Mouse (Mus musculus) adrenal gland (tissue): ENCODE data around the gene Flrt1.

Experiments used
- intact Hi-C: fragments of 180-260 bp; cut with DNase I; formaldehyde crosslinking; loops from one replicate; pipeline ENCODE4 v1.15.1; 2025

Flrt1 gene

DNA sequence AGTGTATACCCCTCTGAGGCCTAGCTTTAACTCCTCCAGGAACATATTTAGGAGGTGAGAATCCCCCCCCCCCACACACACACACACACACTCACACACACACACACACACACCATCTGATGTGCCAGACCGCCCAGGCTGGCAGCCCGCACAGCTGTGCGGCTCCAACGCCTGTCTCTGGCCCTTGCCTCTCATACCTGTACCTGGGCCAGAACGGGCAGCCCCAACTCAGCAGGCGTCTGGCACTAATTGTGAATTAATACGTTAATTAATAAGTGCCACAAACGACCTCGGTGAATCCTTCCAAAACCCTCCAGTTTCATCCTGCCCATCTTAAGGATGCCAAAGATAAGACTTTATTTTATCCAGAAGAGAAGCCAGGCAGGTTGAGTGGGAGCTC lies 27.9 kb upstream of the Flrt1 start:
- intact Hi-C loops, result no loop called here

DNA sequence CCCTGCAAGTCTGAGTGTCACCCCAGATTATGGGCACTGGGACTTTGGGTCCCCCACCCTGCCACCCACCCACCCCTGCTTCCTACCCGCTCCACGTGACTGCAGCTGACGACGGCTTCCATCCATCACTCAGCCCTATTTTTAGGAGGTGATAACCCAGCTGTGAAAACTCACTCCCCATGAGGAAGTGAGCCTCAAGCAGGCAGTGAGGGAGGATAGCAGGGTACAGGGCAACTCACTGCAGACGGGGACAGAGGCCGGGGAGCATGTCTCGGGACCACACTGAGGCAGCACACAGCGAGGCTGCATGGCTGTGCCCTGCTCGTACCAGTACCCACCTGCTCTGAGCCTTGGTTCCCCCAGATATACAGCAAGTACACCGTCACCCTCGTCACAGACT lies 24.8 kb upstream of the Flrt1 start:
- intact Hi-C loops, result no loop called here

DNA sequence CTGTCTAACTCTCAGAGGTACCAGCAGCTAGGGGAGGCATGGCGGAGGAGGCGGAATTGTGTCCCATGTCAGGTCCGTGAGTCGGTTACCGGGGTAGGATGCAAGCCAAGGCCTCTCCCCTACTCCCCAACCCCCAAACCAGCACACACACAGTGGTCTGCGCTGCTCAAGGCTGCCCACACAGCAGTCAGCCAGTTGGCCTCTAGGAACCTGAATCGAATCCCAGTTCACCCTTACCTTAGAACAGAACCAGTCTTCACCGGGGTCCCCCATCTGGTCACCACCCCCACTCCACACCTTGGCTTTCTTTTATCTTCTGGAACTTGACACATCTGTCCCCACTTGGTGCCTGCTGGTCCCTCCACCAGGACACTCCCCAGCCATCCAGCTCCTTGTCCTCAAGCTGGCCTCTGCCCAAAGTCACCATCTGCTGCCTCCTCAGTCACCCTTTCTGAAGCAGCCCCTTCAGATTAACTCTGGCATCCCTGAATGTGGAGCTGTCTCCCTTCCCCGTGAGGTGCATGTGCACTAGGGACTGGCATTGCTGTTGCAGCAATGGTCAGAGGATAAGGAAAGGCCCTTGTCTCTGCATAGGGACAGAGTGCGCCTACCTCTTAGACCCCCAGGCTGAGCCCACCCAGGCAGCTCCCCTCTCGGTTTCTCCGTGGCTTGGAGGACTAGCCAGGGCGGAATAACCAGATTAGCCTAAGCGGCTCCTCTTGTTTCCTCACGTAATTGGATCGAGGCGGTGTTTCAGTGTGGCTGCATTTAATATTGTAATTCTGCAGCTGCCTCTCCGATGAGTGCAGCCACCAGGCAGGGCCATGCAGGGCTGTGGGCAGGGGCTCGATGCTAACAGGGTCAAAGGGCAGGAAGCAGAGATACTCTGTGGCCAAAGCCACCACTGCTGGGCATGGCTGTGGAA lies 23.3 kb upstream of the Flrt1 start:
- intact Hi-C loops, result no loop called here

DNA sequence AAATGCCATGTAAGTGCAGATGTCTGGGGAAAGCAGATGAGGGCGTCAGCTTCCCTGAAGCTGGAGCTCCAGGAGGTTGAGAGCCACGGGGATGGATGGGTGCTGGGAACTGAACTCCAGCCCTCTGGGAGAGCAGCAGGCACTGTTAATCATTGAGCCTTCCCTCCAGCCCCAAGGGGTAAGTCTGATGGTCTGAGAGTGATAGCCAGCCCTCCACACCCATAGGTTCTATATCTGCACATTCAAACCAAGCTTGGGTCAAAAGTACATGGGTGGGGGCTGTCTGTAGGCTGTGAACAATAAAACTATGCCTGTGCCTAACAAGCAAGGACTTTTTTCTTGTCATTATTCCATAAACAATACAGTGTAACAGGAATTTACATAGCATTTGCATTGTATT lies 21.4 kb upstream of the Flrt1 start:
- intact Hi-C loops, result no loop called here

DNA sequence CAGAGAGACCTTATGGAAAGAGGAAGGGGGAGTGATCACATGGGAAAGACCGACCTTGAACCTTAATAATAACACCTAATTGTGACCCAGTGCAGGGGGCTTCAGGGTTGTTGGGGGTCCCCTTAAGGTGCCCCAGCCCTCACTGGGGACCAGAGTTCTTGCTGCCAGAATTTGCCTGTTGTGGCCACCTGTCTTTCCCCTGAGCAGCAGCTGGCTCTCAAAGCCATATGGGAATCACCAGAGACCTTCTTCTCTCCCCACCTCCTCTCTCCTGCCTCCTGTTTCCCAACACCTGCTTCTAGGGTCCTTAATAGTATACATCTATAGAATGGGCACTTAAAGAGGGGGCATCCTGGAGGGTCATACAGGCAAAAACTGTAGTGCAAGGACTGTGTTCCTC lies 20.7 kb upstream of the Flrt1 start:
- intact Hi-C loops, result no loop called here

DNA sequence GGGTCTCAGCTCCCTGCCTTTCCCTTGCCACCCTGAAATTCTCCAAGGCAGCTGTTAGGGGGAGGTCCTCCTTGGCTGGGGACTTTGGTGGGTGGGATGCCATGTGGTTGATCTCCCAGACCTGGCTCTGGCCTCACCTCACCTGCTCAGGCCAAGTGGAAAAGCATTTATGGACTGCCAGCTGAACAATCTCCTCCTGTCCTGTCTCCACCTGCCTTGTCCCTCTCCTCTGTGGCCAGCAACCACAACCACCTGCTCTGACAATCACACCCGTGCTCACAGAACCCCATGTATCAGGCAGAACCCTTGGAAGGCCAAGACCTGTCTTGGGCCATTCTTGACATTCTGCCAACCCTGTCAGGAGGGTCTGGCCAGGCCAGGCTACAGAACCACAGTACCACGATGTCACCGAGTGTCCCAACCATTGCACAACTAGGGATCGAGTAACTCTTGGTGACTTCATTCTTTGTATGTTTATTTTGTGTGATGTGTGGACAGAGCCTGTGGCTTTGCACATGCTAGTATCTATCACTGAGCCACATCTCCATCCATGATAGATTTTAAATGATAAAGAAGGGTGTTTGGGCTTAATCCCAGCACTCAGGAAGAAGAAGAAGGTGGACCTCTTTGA lies 20.1 kb upstream of the Flrt1 start:
- intact Hi-C loops, result no loop called here

DNA sequence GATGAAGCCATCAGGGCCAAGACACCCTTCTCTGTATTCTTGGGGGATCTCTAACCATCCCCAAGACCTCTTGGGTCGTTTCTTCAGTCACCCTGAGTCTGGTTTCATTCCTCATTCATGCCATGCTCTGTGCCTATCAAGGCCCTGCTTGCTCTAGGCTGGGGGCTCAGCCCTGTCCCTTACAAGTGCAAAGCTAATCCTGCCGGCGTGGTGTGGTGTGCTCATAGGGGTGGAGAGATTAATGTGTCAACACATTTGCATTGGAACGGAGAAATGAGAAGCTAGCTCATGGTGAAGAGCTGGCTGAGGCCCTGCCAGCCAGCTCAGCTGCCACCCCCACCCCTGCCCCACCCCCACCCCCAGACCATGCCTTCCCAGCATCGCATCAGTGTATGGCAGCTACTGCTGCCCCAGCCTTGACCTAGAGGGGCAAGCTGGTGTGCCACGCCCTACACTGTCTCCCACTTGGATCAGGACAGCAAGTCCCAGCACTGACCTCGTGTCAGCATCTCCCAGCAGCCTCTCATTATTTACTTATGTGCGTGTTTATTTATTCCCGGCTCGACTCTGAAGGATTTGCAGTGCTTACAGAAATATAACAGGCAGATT lies 17.3 kb upstream of the Flrt1 start:
- intact Hi-C loops, result no loop called here

DNA sequence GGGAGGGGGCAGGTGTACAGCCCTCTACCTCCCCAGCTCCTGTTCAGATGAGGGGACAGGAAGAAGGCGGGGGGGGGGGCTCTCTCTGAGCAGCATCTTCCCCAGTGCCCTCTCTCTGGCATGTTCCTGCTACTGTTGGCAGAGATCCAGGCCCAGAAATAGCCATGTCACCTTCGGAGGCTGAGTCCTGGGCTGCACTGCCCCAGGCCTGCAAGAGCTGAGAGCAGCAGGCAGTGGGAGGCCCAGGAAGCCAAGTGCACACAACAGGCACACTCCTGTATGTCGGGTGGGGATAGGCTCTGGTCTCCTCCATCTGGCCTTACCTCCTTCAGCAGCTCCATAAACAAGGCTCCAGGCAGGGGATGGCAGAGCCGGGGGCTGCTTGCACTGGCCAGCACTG lies 16.7 kb upstream of the Flrt1 start:
- intact Hi-C loops, result no loop called here

DNA sequence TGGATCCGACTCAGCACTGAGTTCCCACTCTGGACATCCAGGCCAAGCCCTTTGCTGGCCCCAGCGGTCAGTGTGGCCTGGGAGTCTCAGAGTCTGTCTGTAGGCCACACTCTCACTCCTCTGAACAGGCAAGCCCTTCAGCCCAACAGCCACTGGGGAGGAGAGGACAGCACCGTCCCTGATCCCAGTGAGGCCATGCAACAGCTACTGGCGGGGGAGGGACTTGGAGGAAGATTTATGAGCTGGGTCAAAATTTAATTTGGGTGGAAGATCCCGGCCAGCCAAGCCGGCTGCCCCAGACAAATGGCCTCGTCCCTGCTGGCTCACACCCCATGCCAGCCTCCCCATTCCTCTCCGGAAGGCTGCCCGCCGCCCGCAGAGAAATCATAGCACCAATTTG lies 15.7 kb upstream of the Flrt1 start:
- intact Hi-C loops, result no loop called here

DNA sequence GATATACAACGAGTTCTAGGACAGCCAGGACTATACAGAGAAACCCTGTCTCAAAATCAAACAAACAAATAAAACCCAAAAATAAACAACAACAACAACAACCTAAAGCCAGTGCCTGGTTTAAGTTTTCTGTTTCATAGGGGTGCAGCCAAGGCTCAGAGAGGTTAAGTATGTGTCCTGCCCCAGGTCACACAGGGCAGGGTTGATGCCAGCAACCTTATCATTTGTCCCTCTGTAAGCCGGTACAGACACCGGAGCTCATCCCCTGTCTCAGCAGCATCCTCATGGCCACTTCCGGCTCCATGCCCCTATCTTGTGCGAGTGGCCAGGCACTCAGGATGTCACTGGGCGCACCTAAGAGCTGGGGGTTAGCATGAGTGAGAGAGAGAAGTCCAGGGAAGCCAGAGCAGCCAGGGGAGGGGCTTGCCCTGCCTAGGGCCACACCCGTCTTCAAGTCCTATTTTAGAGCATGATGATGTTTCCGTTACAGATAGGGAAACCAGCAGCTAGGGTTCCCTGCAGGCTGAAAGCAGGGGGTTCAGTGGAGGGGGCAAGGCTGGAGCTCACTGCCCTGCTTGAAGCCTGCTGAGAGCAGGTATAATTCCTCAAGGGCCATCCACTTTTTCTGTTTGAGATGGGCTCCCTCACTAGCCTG lies 12.3 kb upstream of the Flrt1 start:
- intact Hi-C loops, result no loop called here

DNA sequence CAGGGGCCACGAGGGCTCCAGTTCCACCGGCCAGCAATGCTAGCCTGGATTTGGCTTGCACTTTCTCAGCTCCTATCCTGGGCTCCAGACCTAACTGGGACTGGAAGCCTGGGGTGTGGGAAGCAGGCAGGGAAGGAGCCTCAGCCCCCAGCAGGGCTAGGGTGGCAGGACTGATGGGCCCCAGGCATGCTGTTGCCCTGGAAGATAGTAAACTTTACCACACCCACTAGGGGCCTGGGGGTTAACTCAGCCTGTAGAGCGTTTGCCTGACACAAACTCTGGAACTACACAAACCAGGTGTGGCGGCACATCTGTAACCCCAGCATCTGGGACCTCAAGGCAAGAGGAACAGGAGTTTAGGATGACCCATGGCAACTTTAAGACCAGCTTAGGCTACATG lies 11.6 kb upstream of the Flrt1 start:
- intact Hi-C loops, result no loop called here

DNA sequence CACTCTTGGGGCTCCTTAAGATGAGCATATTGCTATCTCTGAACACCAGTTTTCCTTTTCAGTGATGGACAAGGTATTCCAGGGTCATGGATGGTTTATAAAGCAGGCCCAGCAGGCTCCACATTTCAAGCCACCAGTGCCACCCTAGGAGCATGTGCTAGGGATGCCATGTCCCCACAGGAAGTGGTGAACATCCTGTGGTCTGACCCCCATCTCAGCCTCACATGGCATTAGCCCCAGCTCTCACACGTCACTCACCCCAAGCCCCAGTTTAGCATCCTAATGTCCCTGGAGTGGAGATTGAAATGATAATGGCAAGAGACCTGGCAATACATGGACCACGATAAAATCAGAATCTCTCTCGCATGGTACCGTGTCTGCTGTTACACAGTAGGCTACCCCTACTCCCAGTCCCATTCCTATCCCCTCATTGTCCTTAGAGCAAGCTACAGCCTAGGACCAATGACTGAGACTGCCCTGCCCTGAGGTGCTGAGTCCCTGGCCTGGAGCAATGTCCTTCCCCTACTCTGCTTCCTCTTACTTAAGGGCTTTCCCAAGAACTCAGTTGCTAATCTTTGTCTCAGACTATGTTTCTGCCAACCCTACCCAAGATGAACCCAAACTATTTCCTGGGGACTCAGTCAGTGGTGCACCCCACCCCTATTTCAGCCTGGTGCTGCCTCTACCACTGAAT lies 10.7 kb upstream of the Flrt1 start:
- intact Hi-C loops, result no loop called here

DNA sequence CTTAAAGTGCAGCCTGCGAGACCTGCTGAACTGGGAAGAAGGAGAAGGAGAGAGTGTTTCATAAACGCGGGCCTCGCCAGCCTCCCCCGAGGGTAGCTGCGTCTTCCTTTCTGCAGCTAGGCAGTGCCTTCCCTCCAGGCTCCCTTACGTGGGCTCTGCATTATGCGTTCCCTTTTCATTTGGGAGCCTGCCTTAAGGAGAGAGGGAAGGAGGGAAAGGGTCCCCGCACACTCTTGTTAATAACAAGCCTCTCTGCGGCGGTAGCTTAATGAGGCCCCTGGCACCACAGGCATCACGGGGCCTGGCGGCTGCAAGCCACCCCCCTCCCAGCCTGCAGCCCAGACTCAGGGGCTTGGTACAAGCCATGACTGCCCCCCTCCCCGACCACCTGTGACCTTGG lies 8.0 kb upstream of the Flrt1 start:
- intact Hi-C loops, result no loop called here

DNA sequence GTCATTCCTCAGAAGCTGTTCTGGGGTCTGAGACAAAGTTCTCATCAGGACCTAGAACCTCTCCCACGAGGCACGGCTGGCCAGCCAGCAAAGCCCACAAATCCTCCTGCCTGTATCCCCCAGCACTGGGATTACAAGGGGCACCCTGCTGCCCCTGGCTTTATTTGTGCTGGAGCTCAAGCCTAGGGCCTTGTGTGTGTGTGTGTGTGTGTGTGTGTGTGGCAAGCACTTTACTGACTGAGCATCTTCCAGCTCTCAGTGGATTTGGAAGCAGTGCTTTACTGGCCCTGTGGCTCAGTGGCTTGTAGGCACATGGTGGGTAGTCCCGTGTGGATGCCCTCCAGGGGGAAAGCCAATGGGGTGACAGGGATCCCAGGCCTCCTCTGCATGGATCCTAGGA lies 7.1 kb upstream of the Flrt1 start:
- intact Hi-C loops, result no loop called here

DNA sequence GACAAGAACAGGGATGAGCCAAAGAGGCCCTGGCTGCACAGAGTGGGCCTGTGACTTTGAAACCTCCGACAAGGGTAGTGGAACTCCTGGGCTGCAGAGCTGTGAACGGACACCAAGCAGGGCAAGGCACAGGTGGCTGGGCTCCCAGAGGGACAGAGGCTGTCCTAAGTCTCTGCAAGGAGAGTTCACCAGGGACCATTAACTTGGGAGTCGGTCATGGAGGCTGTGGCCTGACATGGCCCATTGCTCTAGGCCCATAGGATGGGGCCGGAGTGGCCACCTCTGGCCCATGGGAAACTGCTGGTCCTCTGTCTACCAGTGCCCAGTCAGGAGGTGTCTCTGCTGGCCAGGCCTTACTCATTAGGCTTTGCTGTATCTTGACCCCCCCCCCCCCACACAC lies 6.2 kb upstream of the Flrt1 start:
- intact Hi-C loops, result no loop called here

DNA sequence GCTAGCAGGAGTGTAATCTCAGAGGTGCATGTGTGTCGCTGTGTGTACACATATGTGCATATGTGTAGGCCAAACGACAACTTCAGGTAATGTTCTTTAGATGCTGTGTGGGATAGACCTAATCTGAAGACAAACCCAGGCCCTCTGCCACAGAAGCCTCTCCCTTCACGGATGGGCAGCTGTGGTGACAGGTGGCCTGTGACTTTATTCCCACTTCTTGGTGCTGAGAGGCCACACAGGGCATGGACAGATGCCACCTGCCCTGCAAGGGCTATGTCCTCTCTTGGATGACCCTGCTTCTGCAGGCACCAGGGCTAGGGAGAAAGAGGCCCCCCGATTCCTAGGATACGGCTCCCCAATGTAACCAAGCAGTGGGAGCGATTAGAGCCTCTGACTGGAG lies 5.8 kb upstream of the Flrt1 start:
- intact Hi-C loops, result no loop called here

DNA sequence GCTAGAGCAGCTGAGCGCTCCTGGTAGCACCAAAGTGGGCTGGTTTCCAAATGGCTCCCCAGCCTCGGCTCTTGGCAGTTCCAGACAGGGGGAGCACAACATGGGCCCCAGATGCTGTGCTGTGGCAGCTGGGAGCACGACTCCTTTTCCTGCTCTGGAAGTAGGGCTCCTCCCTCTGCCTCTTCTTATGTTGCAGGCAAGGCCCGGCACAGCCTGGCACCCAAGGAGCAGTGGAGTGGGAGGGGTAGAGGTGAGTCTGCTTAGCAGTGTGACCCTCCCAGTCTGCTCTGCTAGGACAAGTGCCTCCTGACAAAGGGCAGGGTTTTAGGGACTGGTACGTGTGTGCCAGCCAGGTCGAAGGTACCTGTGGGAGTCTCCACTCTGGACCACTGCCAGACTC lies 5.3 kb upstream of the Flrt1 start:
- intact Hi-C loops, result no loop called here

DNA sequence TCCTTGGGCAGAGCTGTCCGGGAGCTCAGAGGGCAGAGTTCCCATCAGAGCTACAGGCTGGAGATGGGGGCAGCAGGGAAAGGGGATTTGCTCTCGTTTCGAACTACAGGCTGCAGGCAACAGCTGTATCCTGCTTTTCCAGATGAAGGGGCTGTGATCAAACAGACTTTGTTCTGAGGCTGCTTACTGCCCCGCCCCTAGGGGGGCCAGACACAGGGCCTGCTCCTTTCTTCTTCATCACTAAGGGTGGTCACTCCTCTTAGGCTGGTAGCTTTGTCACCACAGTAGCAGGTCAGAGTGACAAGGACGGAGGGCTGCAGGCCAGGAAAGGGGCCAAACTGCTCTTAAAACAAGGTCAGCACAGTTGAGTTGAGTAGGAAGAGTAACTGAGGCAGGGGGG lies 4.6 kb upstream of the Flrt1 start:
- intact Hi-C loops, result no loop called here

DNA sequence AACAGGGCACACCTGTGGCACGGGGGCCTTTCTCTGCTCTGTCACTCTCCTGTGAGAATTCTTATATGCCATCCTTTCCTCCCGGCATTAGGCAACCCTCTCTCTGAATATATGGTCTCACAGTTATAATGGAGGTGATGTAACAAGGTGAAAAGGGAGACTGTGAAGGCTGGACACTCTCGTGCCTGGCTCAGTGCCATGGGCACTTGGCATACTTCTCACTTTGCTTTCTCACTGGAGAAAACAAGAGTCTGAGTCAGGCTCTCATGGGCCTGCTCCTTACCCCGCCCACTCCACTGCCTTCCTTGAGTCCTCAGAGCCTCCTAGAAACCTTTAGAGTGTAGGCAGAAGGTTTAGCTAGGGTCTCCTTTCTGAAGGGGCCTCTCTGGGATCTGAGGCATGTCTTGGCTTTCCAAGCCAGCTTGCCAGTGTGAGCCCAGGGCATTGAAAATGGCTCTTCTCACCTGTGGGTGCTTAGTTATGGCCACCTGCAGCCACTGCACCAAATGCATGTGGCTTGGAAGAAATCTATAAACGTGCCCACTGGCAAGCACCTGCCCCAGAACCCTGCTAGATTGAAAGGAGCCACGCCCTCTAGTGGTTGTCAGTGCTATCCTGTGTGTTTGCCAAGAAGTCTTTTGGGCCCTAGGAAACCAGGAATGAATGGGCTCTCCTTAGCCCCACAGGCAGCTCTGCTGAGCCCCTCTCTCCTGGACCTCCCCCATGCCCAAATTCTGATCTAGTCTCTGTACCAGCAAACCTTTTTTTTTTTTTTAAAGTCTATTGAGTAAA lies 2.8 kb upstream of the Flrt1 start:
- intact Hi-C loops, result loop anchor here (5.0 kb wide), 1 partner anchor 36 kb away; no protein-coding TSS in a partner anchor

DNA sequence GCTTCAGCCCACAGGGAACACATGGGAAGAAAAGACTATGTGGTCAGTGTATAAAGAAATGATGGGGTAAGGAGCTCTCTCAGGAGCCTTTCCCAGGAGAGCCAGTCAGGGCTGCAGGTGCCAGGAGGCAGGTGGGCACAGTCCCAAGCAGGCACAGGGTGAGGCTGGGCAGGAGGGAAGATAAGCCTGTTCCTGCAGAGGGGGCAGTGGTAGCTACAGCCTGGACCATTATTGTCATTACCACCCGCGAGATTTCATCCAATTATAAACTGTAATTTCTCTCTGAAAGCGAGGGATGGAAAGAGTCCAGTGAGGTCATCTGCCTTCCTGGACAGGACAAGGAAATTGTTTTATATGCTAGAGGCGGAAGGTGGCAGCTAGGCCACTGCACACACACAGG lies 1.6 kb upstream of the Flrt1 start:
- intact Hi-C loops, result loop anchor here (5.0 kb wide), 1 partner anchor 35 kb away; no protein-coding TSS in a partner anchor
